Mouse (Mus musculus) neural tube, embryonic 12.5 days (tissue): ENCODE data around the gene Nt5c1a. TPM values are rescaled to one million over a fixed set of nuclear protein-coding genes. Genes with fewer than 3 reads are reported as not detected.

ENCODE experiments used
- ATAC-seq: fragments of 200-750 bp; cut with Nextera tagmentation; 2 replicates; pipeline ENCODE4 v1.8.0; 2017; ENCODE audit warnings: low read depth, mild to moderate bottlenecking, moderate TSS enrichment, moderate library complexity; ENCODE audit not compliant: low FRiP score
- H3K27ac ChIP-seq: fragments of 300-500 bp; sonication (generic); 2 replicates; pipeline ENCODE4 v1.5.1; 2016
- H3K27me3 ChIP-seq: fragments of 300-500 bp; sonication (generic); replicated peaks from 2 replicates; pipeline ENCODE4 v1.6.1; 2016; ENCODE audit warnings: mild to moderate bottlenecking
- H3K36me3 ChIP-seq: fragments of 300-500 bp; sonication (generic); 2 replicates; pipeline ENCODE4 v1.6.1; 2016; ENCODE audit warnings: mild to moderate bottlenecking
- H3K4me1 ChIP-seq: fragments of 300-500 bp; sonication (generic); 2 replicates; pipeline ENCODE4 v1.6.1; 2016
- H3K4me2 ChIP-seq: fragments of 300-500 bp; sonication (generic); replicated peaks from 2 replicates; pipeline ENCODE4 v1.6.1; 2016; ENCODE audit warnings: mild to moderate bottlenecking
- H3K4me3 ChIP-seq: fragments of 300-500 bp; sonication (generic); 2 replicates; pipeline ENCODE4 v1.5.1; 2016
- H3K9ac ChIP-seq: fragments of 300-500 bp; sonication (generic); 2 replicates; pipeline ENCODE4 v1.6.1; 2016; ENCODE audit warnings: mild to moderate bottlenecking
- H3K9me3 ChIP-seq: fragments of 300-500 bp; sonication (generic); 2 replicates; pipeline ENCODE4 v1.6.1; 2016; ENCODE audit warnings: mild to moderate bottlenecking
- WGBS: fragments of 180-500 bp; shearing (Covaris S2); methylation state at CpG from one replicate; pipeline ENCODE4 v1.1.7; 2016; 5-methylcytosine and 5-hydroxymethylcytosine counted together
- polyA plus RNA-seq: library from polyadenylated mRNA; unstranded; fragments of >200 nt; fragmentation: Nextera tagmentation; extraction: Ambion mirVana; gene quantifications from 2 replicates; pipeline ENCODE4 v1.2.1, GENCODE M21; 2016

Nt5c1a gene
- polyA plus RNA-seq, 1 experiment from 2014 or later, result 0.15 TPM

GRCm38 (mm10) chr4:123260071-123260746 is 58.9 kb downstream of the Nt5c1a start:
- no peaks in the 10 kb centered on the region for H3K27me3 ChIP-seq
- H3K4me3 ChIP-seq, result no peak overlapping the region
- H3K36me3 ChIP-seq, result no peaks in the 10 kb centered on the region
- H3K27ac ChIP-seq, result no peak overlapping the region
- peak; percentile 61; the same call in 1 of the 2 replicates for ATAC-seq
- H3K4me1 ChIP-seq, result peaks cover 15% of the 10 kb centered on the region
- no peak overlapping the region for H3K9ac ChIP-seq
- H3K9me3 ChIP-seq, result no peaks in the 10 kb centered on the region
- WGBS, result 32% methylated on average over 8 of the region's 8 CpGs
- H3K4me2 ChIP-seq, result no peak overlapping the region

DNA sequence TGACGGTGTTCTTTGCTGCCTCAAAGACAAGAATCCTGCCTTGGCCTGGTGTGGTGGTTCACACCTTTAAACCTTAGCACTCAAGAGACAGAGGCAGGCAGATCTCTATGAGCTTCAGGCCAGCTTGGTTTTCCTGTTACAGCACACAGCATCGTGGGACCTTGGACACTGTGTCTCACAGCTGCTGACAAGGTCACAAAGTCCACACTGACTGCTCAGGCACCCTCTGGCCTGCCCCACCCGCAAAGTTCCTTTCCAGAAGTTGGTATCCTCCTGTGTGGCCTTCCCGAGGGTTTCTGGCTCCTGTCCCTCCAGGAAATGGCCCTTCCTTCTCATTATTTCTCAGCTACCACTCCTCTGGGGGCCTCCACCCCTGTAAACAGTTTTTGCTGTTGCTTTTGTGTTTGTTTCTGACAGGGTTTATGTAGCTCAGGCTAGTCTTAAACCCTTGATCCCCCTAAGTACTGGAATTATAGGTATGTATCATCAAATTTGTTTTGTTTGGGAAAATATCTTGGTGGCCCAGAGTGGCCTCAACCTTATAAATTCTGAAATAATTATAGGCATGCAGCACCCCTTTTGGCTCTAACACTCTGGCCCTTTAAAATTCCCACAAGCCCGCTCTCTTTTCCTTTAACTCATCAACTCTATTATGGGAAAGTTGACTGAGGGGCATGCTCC is 60.6 kb downstream of the Nt5c1a start, which contains the start of gene Pabpc4:
TSS of gene Pabpc4 (plus strand) at position 631 of the 681 bp plus-strand sequence.
- no peak within 1 kb of the TSS for H3K4me2 ChIP-seq
- WGBS, result 81% methylated on average over 5 of the region's 5 CpGs
- no peak within 1 kb of the TSS for H3K9ac ChIP-seq
- no peak within 1 kb of the TSS for H3K4me3 ChIP-seq
- H3K27ac ChIP-seq, result no peak within 1 kb of the TSS
- H3K27me3 ChIP-seq, result no peaks in the 10 kb centered on the region
- no peak for ATAC-seq
- H3K9me3 ChIP-seq, result no peaks in the 10 kb centered on the region
- H3K4me1 ChIP-seq, result peaks cover 15% of the 10 kb centered on the region
- H3K36me3 ChIP-seq, result no peaks in the 10 kb centered on the region

Other genes starting within 250 kb of the Nt5c1a start
- gene Mfsd2a, start 240.3 kb upstream of the Nt5c1a start, polyA plus RNA-seq, result 21.4 and 22.0 TPM in 2 replicates
- 123 and 125 TPM in 2 replicates for gene Mycl, start 205.9 kb upstream of the Nt5c1a start, polyA plus RNA-seq
- gene Trit1, start 184.9 kb upstream of the Nt5c1a start, polyA plus RNA-seq, result 26.6 and 29.7 TPM in 2 replicates
- gene Bmp8b, start 96.3 kb upstream of the Nt5c1a start, polyA plus RNA-seq, result 0.22 and 0.29 TPM in 2 replicates
- 0.13 TPM in 1 of 2 replicates, not detected in the other for gene Oxct2b, start 85.2 kb upstream of the Nt5c1a start, polyA plus RNA-seq
- gene Ppie, start 61.6 kb upstream of the Nt5c1a start, polyA plus RNA-seq, result 80.1 and 80.9 TPM in 2 replicates
- gene Hpcal4, start 18.3 kb upstream of the Nt5c1a start, polyA plus RNA-seq, result 3.8 and 4.2 TPM in 2 replicates
- gene Heyl, start 32.1 kb downstream of the Nt5c1a start, polyA plus RNA-seq, result 20.1 and 24.6 TPM in 2 replicates
- gene Pabpc4, start 60.8 kb downstream of the Nt5c1a start, polyA plus RNA-seq, result 27.5 and 28.1 TPM in 2 replicates
- gene Oxct2a, start 122.1 kb downstream of the Nt5c1a start, polyA plus RNA-seq, result not detected in 2 replicates
- gene Bmp8a, start 141.7 kb downstream of the Nt5c1a start, polyA plus RNA-seq, result 0.41 and 0.45 TPM in 2 replicates